Mouse (Mus musculus) CH12.LX (cell line): ENCODE measurements around the gene Mbtps1. TPM values are rescaled to one million over a fixed set of nuclear protein-coding genes. Genes with fewer than 3 reads are reported as not detected.

Experiments used
- DNase-seq: peaks from one replicate; pipeline ENCODE4 v3.0.0-alpha.2; 2013; ENCODE audit errors: extremely low read depth
- H3K27ac ChIP-seq: 2 replicates; pipeline ENCODE4 v1.5.1; 2012; ENCODE audit warnings: low read depth, mild to moderate bottlenecking, control low read depth, moderate library complexity; ENCODE audit not compliant: insufficient read depth
- H3K27me3 ChIP-seq: replicated peaks from 2 replicates; pipeline ENCODE3; 2012; ENCODE audit warnings: inconsistent platforms
- H3K36me3 ChIP-seq, 2 experiments: replicated peaks in 1 of 2; 2 replicates each; pipeline versions ENCODE3 to v1.6.1; 2012; ENCODE audit warnings: inconsistent platforms in 1 of 2, low read length in 1 of 2, mild to moderate bottlenecking in 1 of 2, mixed read lengths in 1 of 2, moderate library complexity in 1 of 2; ENCODE audit not compliant: control insufficient read depth in 1 of 2, insufficient read depth in 1 of 2
- H3K4me1 ChIP-seq, 2 experiments: 2 replicates each; pipeline ENCODE4 v1.6.1; 2012; ENCODE audit warnings: inconsistent platforms in 1 of 2, moderate library complexity in 1 of 2; ENCODE audit not compliant: insufficient read depth in 2 of 2, control insufficient read depth in 1 of 2
- H3K4me2 ChIP-seq: 2 replicates; pipeline ENCODE4 v1.6.1; 2012; ENCODE audit warnings: low read depth, mild to moderate bottlenecking, control low read depth; ENCODE audit not compliant: poor library complexity, insufficient read depth, severe bottlenecking
- H3K4me3 ChIP-seq, 3 experiments: fragments of 150-350 bp in 1 of 3; sonication (generic) in 1 of 3; replicated peaks in 1 of 3; 2 replicates each; pipeline versions ENCODE3 to v1.5.1; 2011 to 2012; ENCODE audit warnings: low read depth in 2 of 3, low read length in 2 of 3, mild to moderate bottlenecking in 2 of 3, moderate library complexity in 2 of 3, control low read depth in 1 of 3, improper control_type of control experiment in 1 of 3, inconsistent platforms in 1 of 3, mixed read lengths in 1 of 3; ENCODE audit not compliant: poor library complexity in 1 of 3
- H3K79me2 ChIP-seq: replicated peaks from 2 replicates; pipeline ENCODE4 v1.6.1; 2012; ENCODE audit warnings: mild to moderate bottlenecking, moderate library complexity; ENCODE audit not compliant: control insufficient read depth, poor library complexity, insufficient read depth, severe bottlenecking; ENCODE audit errors: extremely low read depth
- H3K9ac ChIP-seq: 2 replicates; pipeline ENCODE4 v1.6.1; 2012; ENCODE audit warnings: low read depth, mild to moderate bottlenecking, control low read depth, moderate library complexity; ENCODE audit not compliant: insufficient read depth
- H3K9me3 ChIP-seq: replicated peaks from 2 replicates; pipeline ENCODE3; 2012; ENCODE audit warnings: low read length, inconsistent platforms, mixed read lengths
- BHLHE40 ChIP-seq: IDR thresholded peaks from 2 replicates; pipeline ENCODE4 v1.6.1; 2011; ENCODE audit warnings: mild to moderate bottlenecking, low read depth, low read length, improper control_type of control experiment
- CHD1 ChIP-seq: IDR thresholded peaks from 2 replicates; pipeline ENCODE4 v1.6.1; 2012; ENCODE audit warnings: low read depth, low read length, improper control_type of control experiment, inconsistent platforms
- EP300 ChIP-seq: IDR thresholded peaks from 2 replicates; pipeline ENCODE4 v1.6.1; 2011; ENCODE audit warnings: low read length, improper control_type of control experiment
- HCFC1 ChIP-seq: IDR thresholded peaks from 2 replicates; pipeline ENCODE4 v1.6.1; 2012; ENCODE audit warnings: low read depth, mild to moderate bottlenecking, inconsistent platforms, low read length, improper control_type of control experiment
- IRF4 ChIP-seq: IDR thresholded peaks from 2 replicates; pipeline ENCODE4 v1.6.1; 2014; ENCODE audit warnings: low read depth, mild to moderate bottlenecking, inconsistent platforms, low read length, improper control_type of control experiment
- JUN ChIP-seq: IDR thresholded peaks from 2 replicates; pipeline ENCODE4 v1.6.1; 2011; ENCODE audit warnings: low read depth, mild to moderate bottlenecking, low read length, improper control_type of control experiment, moderate library complexity; ENCODE audit not compliant: insufficient read depth
- MAFK ChIP-seq: IDR thresholded peaks from 2 replicates; pipeline ENCODE4 v1.6.1; 2011; ENCODE audit warnings: low read length, improper control_type of control experiment; ENCODE audit not compliant: insufficient replicate concordance
- MAX ChIP-seq: IDR thresholded peaks from 2 replicates; pipeline ENCODE4 v1.6.1; 2011; ENCODE audit warnings: low read length, improper control_type of control experiment
- MAZ ChIP-seq: IDR thresholded peaks from 2 replicates; pipeline ENCODE4 v1.6.1; 2012; ENCODE audit warnings: low read depth, mild to moderate bottlenecking, inconsistent platforms, low read length, improper control_type of control experiment, moderate library complexity
- MEF2A ChIP-seq: IDR thresholded peaks from 2 replicates; pipeline ENCODE4 v1.6.1; 2014; ENCODE audit warnings: low read depth, mild to moderate bottlenecking, inconsistent platforms, low read length, improper control_type of control experiment, borderline replicate concordance
- MXI1 ChIP-seq: IDR thresholded peaks from 2 replicates; pipeline ENCODE4 v1.6.1; 2011; ENCODE audit warnings: mild to moderate bottlenecking, low read depth, low read length, improper control_type of control experiment
- MYC ChIP-seq: IDR thresholded peaks from 2 replicates; pipeline ENCODE4 v1.6.1; 2011; ENCODE audit warnings: low read depth, mild to moderate bottlenecking, improper control_type of control experiment, low read length
- NELFE ChIP-seq: IDR thresholded peaks from 2 replicates; pipeline ENCODE4 v1.6.1; 2011; ENCODE audit warnings: low read depth, low read length, improper control_type of control experiment
- RAD21 ChIP-seq: IDR thresholded peaks from 2 replicates; pipeline ENCODE4 v1.6.1; 2011; ENCODE audit warnings: low read depth, mild to moderate bottlenecking, low read length, improper control_type of control experiment, moderate library complexity
- SIN3A ChIP-seq: IDR thresholded peaks from 2 replicates; pipeline ENCODE4 v1.6.1; 2012; ENCODE audit warnings: low read length, improper control_type of control experiment, inconsistent platforms
- TCF12 ChIP-seq: IDR thresholded peaks from 2 replicates; pipeline ENCODE4 v1.6.1; 2014; ENCODE audit warnings: low read depth, mild to moderate bottlenecking, inconsistent platforms, low read length, improper control_type of control experiment
- ZNF384 ChIP-seq: IDR thresholded peaks from 2 replicates; pipeline ENCODE4 v1.6.1; 2012; ENCODE audit warnings: low read depth, low read length, improper control_type of control experiment, inconsistent platforms
- dilution Hi-C: fragments of 300-500 bp; cut with MboI; formaldehyde crosslinking; loops from 2 replicates; pipeline ENCODE4 v1.14.3; 2020; ENCODE audit warnings: low sequenced_read_pairs; ENCODE audit not compliant: extremely low pct_unique_long_range_greater_than_20kb, extremely low pct_ligation_motif_present
- in situ Hi-C: fragments of 300-500 bp; cut with MboI; formaldehyde crosslinking; loops from 3 replicates; pipeline ENCODE4 v1.14.3; 2019; ENCODE audit warnings: low sequenced_read_pairs, low pct_ligation_motif_present, low pct_unique_long_range_greater_than_20kb, mixed read lengths
- polyA plus RNA-seq: library from polyadenylated mRNA; unstranded; fragments of >175 nt; gene quantifications from 2 replicates; pipeline ENCODE4 v1.2.1, GENCODE M21; 2012; ENCODE audit warnings: low read depth; ENCODE audit not compliant: insufficient read length
- total RNA-seq, 2 experiments: library from RNA; depleted of rRNA; stranded (reverse); fragments of 300-350 nt in 1 of 2; fragments of >200 nt in 1 of 2; gene quantifications; 2 replicates each; pipeline ENCODE4 v1.2.3; 2012 to 2014

The Mbtps1 gene
- total and polyA plus RNA-seq, 3 experiments: 32.6 to 41.1 (median 40.7) TPM

DNA sequence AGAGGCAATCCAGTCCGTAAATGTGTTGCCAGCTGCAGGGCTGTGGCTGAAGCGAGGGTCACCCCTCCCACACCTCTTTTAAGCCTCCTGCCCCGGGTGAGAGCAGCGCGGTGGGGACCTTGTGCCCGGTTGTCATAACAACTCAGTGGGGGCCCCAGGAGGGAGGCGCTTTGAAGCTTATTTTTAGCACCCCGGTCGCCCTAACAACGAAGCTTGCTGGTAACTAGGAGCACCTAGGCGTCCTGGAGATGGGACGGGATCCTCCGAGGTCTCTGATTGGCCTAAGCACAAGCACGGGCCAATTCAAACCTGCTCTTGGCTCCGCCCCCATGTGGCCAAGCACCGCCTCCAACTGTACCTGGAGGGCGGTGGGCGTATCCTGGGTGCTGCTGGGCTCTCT is 92.4 kb downstream of the Mbtps1 start:
- dilution Hi-C loops: no loop called here
- Histone ChIP-seq H3K4me3 (no peak overlapping the region), H3K27ac (no peak overlapping the region), H3K36me3 (no peaks in the 10 kb centered on the region), H3K79me2 (no peaks in the 10 kb centered on the region), H3K4me1 (0 out of 4 replicates have a peak, but pooled peaks cover 0 to 3% of the 10 kb centered on the region in 2 experiments), H3K9ac (no peak overlapping the region), H3K4me2 (no peak overlapping the region), H3K27me3 (peaks cover 60% of the 10 kb centered on the region), H3K9me3 (peaks cover 10% of the 10 kb centered on the region)
- in situ Hi-C loops: no loop called here
- TF ChIP-seq MAFK: no peak
- no peak for TF ChIP-seq JUN
- no peak for TF ChIP-seq BHLHE40
- TF ChIP-seq EP300: no peak
- TF ChIP-seq IRF4: no peak
- no peak for TF ChIP-seq NELFE
- TF ChIP-seq MXI1: no peak
- no peak for TF ChIP-seq CHD1
- TF ChIP-seq MAX: no peak
- no peak for TF ChIP-seq MAZ
- TF ChIP-seq MYC: no peak
- DNase-seq: no peak

DNA sequence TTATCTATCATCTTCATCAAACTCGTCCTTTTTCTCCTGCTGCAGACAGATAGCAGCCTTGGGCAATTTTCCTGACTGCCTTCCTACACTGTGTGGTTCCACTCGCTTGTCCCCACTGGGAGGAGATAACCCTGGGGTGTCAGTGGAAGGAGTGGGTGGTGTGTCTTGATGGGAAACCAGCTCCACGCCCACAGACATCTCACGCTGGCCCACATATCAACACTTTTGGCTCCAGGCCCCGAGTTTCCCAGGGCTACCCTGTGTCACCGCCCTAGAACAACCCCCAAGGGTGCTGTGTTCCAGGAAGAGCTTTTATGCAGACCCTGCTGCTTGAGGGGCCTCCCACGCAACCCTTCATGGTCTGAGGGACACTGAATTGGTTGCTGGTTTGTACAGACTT is 94.8 kb downstream of the Mbtps1 start:
- dilution Hi-C loops (no loop called here), in situ Hi-C loops (no loop called here)
- Histone ChIP-seq H3K4me2 (no peak overlapping the region), H3K9ac (no peak overlapping the region), H3K4me1 (peaks cover 0 to 11% of the 10 kb centered on the region in 2 experiments; a peak in 2 of 4 replicates), H3K27ac (no peak overlapping the region), H3K9me3 (peaks cover 3% of the 10 kb centered on the region), H3K79me2 (no peaks in the 10 kb centered on the region), H3K4me3 (no peak overlapping the region), H3K27me3 (peaks cover 40% of the 10 kb centered on the region), H3K36me3 (no peaks in the 10 kb centered on the region)
- TF ChIP-seq MAZ: no peak
- TF ChIP-seq ZNF384: no peak
- no peak for TF ChIP-seq TCF12
- TF ChIP-seq RAD21: no peak
- TF ChIP-seq HCFC1: no peak
- TF ChIP-seq MEF2A: no peak
- TF ChIP-seq SIN3A: no peak
- DNase-seq: no peak
